Mouse (Mus musculus) c-Kit-positive CD71-negative TER-119-negative erythroid progenitor cells, embryonic 14.5 days (primary cell): ENCODE results near the gene Nme9.

Source experiments
- DNase-seq: peaks from one replicate; pipeline ENCODE4 v3.0.0-alpha.2; 2013; ENCODE audit warnings: low read depth

The Nme9 gene

DNA sequence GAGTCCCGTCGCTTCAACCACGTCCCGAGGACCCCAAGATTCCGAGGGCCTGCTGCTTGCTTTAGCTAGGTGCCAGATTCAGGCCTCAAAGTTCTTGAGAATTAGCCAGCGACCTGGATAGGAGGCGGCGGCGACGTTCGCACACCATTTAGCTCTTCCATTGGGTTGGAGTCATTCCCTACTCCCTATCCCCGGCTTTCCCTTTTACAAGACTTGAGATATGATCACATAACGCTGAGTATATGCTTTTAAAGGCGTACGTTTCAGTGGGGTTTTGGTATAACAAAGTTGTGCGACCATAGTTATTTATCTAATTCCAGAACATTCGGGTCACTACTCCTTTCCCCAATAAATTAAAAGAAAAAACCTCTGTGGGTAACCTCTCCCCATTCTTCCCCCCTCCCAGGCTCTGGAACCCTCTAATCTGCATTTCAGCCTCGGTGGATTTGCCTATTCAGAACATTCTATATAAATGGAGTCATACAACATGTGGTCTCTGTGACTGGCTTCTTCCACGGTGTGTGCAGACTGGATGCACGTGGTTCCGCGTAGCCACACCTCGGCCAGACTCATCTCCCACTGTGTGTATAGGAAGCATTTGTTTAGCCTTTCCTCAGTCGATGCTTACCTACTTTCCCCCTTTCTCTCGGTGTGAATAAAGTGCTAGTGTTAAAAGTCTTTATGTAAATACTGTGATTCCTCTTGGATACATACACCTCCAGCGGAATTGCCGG, 14.1 kb upstream of the Nme9 start, which contains the start of gene Mras:
Gene Mras, minus strand, starts transcription at position 351 of the 734 bp plus-strand sequence.
- DNase-seq = no peak

DNA sequence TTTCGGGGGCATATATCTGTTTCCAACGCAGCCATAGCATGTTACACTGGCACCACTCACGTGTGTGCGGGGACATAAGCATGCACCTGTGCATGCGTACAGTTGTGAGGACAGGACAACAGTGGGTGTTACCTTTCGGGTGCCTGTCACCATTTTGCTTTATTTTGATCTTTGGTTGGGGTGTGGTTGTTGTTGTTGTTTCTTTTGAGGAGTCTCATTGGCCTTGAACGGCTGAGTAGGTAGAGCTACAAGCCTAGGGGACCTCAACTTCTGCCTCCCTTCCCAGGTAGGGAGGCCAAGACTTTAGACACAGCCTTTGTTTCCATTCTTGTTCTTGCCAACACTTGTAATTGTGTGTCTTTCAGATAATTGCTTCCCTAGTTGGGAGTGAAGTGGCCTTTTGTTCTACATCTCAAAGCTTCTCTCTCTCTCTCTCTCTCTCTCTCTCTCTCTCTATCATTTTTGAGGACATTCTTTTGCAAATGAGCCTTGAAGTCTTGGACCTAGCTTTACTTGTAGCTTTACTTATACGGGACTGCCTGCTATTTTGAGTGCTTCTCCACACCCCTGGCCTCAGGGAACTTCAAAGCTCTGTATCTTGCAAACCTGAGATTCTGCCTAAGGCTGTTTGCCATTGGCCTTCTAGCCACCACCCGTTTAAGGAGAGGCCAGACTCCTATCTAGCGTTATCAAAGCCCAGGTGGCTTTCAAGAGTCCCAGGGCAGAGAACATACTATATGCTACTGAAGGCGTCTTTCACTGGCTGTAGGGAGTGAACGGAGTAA, 13.3 kb upstream of the Nme9 start:
- DNase-seq = no peak

DNA sequence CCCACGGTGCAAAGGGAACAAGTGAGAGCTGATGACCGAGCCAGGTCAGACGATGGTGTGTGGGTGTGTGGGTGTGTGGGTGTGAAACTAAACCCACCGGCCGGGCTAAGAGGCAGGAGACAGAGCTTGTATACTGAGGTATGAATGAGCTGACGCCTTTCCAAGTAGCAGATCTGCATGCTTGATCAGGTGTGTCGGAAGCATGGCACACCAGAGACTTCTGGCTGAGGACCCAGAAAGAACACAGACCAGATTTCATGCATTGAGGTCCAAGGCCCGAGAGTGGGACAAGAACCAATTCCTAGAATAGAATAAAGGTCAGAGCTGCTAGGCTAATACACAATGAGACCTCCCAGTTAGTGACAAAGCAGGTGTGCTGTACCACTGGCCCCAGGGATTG, 12.2 kb upstream of the Nme9 start:
- DNase-seq = no peak

DNA sequence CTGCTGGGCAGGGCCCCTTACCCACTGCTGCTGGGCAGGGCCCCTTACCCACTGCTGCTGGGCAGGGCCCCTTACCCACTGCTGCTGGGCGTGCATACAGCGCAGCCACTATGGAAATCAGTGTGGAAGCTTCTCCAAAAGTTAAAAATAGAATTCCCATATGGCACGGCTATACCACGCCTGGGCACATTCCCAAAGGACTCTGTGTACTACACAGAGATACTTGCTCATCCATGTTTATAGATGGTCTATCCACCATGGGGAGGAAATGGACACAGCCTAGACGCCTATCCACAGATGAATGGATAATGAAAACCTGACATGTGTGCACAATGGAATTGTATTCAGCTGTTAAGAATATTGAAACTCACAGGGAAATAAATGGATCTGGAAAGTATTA, 10.3 kb upstream of the Nme9 start:
- no peak for DNase-seq

DNA sequence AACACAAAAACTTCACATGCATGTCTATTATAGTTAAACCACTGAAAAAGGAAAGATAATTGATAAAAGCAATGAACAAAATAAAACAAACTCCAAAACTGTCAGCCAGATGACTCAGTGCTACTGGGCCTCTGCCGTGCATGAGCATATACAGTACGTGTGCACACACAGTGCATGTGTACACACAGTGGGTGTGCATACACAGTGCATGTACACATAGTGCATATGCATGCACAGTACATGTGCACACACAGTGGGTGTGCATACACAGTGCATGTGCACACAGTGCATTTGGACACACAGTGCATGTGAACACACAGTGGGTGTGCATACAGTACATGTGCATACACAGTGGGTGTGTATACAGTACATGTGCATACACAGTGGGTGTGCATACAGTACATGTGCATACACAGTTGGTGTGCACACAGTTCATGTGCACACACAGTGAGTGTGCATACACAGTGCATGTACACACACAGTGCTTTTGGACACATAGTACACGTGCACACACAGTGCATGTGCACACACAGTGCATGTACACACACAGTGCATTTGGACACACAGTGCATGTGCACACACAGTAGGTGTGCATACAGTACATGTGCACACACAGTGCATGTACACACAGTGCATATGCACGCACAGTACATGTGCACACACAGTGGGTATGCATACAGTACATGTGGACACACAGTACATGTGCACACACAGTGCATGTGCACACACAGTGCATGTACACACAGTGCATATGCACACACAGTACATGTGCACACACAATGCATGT, 9.4 kb upstream of the Nme9 start:
- no peak for DNase-seq

DNA sequence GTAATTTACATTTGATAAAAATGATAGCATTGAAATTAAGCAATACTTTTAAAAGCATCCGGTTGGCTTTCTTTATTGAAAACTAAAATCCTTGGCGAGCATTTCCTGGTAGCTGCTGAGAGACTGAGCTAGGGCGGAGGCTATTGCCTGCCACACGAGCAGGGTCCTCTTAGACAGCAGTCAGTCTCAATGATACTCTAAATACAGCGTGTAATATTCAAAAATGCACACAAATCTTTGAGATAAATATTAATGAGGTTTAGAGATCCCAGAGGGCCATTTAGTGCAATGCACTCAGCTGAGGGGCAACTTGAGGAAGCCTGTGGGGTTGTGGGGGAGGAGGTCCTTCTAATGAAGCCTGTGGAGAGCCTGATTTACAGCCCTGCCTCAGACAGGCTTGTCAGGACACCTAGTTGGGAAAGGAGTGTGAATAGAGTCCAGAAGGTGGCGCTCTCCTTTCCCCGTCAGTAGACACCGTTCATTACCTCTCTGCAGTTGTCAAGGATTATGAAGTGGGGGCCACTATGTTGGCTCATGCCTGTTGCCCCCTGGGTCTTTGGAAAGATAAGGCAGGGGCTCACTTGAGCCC, 6.6 kb upstream of the Nme9 start:
- peak; percentile 32 for DNase-seq

DNA sequence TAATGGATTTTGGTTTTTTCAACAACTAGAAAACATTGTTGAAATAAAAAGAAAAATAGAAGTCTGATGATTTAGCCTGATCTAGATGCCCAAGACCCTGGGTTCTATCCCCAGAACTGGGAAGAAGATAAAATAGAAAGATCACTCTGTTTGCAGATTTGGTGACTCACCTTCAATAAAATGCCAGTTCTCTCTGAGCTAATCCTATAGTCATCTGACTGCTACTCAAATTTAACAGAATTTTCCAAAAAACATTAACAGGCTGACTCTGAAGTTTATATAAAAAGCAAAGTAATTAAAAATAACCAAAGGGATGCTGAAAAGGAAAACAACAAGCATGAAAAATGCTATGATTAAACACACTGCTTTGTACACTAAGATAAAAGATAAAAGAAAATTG, 5.0 kb upstream of the Nme9 start:
- no peak for DNase-seq

DNA sequence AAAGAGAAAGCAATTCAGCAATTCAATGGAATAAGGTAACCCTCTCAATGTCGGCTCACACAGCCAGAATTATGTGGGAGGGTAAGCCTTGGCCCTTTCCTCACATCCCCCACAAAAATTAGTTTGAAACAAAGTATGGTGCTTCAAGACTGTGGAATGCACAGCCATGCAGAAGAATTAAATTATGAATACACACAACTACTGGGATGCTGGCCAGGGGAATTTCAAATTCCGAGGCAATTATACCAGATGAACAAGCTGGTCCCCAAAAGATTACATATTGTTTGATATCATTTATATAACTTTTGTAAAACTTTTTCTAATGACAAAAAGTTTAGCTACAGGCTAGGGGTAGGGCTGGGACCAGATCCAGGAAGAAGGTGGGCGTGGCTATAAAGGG, 4.0 kb upstream of the Nme9 start:
- DNase-seq = no peak

DNA sequence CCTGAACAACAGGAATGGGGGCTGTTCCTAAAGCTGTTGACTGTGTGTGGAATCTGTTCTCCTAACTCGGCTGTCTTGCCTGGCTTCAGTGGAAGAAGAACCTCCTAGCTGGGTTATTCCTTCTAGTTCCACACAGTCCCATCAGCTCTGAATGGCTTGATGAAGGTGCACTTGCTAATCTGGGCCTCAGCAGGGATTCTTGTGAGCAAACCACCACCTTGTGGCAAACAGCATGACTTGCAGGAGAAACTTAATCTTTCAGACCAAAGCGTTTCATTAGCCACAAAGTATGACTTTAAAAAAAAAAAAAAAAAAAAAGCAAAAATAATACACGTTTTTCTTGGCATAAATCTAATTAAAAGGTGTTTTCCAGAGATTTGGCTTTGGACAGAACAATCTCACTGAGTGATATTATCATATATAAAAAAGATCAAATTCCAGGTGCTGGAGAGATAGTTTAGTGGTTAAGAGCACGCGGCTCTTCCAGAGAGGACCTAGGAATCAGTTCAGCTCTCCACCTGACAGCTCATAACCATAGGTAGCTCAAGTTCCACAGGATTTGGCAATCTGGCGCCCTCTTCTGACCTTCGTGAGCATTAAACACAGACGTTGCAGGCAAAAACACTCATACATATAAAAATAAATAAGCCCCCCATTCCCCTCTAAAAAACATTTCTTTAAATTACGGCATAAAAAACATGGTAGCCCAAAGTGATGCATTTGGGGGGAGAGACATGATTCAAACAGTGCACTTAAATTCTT, 1.2 kb upstream of the Nme9 start:
- DNase-seq = peak; percentile 43

DNA sequence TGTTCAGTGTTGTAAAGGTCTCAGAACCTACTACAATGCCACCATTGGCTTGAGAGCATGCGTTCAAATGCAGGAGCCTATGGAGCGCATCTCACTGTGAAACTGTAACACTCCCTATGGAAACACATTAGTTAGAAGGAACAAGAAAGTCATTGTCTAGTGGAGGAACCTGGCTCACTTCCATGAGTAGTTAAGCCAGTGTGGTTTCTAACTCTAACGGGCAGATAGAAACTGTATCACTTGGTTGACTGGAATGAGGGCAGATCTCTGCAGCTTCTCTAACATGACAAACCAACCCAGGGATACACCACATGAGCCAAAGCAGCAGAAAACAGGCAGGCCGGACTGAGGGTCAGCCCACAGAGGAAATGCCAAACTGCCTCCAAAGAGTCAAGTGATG, 2.9 kb downstream of the Nme9 start:
- DNase-seq = no peak

DNA sequence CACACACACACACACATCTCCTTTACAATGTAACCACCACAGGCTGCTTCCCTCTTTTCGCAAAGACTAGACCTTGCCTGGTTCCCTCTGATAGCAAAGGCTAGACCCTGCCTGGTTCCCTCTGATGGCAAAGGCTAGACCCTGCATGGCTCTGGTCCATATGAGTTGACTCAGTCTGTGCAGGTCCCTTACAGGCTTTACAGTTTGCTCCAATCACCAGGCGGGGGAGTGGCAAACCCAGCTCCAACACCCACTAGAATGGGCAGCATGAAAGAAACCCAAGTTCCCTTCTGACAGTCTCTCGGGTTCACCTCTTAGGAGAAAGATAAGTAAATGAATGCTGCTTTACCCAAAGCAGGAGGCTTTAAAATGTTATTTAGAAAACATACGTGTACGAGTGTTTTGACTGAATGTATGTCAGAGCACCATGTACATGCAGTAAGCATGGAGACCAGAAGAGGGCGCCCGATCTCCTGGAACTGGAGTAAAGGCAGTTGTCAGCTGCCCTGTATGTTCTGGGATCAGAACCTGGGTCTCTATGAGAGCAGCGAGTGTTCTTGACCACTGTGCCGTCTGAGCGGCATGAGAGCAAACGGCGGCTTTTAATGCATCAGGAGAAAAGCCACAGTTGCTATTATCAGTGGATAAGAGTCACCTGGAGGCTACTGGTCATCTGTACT, 7.4 kb downstream of the Nme9 start:
- DNase-seq = peak; percentile 63

DNA sequence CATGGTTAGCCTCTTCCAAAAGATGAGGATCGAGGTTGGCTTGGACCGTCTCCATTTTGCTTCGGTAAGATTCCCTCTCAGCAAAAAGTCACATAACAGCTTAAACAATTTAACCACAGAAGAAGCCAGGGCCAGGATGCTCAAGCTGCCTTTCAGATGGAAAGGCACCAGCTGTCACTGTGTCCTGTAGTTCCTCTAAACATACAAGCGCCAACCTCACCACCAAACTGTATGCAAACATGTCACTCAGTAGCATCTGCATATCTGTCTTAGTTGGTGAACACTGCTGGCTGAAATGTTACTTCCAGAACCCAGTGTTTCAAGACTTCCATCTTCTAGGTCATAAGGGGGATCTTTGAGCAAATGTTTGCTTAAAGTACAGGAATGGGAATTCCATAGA, 8.5 kb downstream of the Nme9 start:
- no peak for DNase-seq

DNA sequence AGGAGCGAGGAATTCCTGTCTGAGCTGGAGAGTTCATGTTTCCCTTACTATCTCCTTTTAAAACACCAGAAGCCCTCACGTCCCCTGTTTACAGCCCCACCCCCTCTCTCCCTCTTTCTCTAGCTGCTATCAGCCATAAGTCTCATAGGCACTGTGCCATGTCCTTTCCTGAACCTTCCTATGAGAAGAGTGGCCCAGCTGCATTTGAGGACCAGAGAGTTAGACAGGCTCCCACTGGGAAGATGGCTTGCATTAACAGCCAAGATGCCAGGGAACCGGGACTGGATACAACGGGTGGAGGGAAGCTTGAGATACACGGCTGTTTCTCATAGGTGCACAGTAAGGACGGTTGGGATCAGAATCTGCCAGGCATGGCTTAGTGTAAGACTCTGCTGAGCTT, 13.6 kb downstream of the Nme9 start:
- DNase-seq = no peak

DNA sequence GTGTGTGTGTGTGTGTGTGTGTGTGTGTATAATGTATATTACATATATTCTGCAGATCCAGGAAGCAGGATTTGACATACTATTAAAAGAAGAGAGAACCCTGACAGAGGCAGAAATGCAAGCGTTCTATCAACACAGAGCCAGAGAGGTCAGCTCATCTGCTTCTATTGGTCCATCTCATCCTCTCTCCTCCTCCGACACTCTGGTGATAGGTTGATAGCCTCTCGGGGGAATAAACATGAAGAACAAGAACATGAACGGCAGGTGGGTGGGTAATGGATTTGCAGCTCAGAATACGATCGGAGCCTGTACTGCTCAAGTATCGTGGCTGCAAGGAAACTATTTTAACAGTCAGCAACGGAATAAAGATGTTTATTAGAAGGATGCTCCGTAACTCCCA, 17.3 kb downstream of the Nme9 start:
- no peak for DNase-seq

DNA sequence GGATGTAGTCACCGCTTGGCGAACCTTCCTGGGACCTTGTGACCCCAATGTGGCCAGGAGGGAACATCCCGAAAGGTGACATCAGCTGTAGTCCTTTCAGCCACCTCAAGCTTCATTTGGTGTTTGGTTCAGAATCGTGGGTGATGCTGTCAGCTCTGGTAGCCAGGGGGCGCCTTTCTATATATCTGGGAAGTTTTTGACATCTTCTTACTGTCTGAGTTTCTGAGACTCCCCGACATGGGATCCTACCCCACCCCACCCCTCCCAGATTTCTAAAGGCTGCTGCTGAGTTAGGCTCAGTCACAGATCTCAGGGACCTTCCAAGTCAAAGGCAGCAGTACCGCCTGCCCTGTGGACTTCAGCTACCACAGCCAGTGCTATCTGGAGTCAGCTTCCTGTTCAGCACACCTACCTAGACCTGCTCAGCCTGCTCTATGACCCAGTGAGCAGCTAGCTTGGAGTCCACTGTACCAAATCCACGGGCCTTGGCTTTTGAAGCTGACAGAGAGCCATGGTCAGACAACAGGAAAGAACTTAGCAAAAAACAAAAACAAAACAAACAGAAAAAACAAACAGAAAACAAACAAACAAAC, 18.5 kb downstream of the Nme9 start:
- DNase-seq = no peak

DNA sequence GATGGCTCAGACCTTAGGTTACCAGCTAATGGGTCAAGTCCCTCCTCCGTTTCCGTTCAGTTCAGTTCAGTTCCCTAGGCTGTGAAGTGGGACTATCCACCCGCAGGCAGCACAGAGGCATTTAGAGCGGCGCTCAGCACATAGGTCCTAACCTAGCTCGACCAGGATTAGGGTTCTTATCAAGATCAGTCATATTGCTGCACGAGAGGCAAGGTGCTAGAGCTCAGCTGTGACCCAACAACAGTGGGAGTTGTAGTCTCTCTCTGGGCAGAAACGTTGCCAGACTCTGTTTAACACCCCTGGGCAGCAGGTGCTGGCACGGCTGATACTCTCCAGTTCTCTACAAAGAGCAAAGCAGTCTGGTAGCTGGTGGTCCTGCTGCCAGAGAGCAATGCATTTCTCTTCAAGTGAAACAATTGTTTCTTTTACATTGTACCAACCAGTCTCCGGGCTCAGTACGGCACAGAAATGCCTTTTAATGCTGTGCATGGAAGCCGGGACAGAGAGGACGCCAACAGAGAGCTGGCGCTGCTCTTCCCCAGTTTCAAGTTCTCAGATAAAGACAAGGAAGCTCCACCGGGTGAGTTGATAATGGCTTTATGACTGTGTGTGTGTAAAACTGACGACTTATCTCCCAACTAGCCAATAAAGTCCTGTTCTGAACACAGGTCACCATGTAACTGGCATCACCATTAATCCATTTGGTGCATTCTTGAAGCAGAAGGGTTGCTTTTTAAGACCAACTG, 19.2 kb downstream of the Nme9 start:
- no peak for DNase-seq

DNA sequence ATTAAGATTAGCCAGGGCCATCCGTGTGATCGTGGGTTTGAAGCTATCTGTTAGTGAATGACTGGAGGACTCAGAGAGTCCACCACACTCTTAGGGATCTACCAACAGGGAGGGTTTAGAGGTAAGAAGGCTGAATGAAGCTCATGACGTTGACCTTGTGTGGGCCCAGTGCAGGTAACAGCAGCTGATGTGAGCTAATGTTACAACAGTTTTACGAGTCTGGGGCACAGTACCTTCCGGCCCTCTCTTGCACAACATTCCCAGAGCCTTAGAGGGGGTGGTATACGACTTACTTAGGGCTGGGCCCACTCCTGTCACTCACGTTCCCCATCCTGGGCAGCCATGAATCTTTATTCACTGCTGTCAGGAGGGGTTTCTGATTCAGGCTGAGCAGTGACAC, 20.1 kb downstream of the Nme9 start:
- no peak for DNase-seq

DNA sequence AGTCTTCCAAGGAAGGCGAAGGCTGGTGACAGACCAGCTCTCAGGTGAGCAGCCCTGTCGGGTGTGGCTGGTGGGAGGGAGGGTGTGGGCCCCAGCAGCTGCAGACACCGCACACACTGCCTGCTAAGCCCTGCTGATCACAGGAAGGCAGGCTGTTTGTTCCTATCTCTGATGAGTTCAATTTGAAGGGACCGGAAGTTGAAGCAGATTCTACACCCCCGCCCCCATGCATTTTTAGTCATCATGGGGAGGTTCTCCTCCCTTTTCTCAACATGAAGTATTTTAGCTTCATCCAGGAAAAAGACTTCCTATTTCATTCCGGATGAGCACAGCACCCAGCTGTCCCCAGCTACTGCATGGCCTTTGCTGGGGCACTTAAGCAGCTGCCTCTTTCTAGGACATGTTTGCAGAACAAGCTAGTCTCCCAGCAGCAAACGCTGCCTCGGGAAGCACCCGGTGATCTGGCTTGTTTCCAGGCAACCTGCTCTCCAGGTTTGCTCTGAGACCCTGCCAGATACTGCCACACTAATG, 28.0 kb downstream of the Nme9 start:
- no peak for DNase-seq

DNA sequence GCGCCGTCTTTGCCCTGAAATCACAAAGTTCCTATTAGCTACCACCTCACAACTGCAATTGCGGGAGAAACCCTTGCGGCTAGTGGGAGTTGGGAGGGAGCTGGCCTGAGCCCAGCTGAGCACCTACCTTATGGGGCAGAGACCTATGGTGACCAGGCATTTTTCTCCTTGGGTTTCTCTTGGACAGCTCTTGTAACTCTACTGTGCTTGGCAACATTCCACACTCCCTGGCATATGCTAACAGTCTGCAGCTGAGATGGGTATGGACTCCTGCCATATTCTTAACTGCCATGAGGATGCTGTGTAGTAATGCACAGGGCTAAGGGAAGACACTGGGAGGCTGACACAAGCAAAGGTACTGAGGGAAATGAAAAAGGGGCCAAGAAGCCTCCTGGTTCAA, 29.5 kb downstream of the Nme9 start:
- no peak for DNase-seq

DNA sequence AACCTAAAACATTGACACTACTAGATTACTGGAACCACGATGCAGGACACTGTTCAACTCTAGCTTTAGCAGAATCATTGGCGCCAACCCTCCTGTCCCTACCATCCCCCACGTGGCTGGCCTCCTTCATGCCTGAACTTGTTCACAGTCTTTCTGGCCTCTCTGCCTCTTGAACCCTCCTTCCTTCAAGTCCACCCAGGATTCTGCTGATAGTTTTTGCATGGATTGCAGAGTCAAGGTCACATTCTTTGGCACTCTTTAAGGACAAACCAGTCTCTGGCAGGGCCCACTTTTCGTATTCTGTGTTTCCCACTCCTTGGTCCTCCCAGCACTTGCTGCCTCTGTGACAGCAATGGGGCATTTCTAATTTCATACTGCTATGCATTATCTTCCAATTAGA, 31.9 kb downstream of the Nme9 start:
- no peak for DNase-seq
